Mouse (Mus musculus): ENCODE data around the gene Brd2.

The Brd2 gene

DNA sequence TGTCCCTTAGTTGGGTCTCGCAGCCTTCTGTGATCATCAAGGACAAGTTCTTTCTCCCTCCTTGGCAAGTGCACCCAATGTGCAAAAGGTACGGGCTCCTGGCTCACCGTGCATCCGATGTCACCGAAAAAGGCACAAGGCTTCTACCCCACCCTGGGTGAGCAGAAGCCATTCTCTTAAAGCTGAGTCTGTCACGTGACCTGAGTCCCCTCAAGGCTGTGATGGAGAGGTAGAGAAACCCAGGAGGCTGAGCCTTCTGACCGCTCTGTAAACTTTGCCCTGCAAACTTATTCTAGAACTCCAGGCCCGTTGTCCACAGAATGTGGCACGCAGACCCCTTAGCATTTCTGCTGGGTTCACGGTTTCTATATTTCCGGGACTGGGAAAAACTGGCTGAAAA, 43.4 kb downstream of the Brd2 start:
- DNase-seq: no peak

- no peak for DNase-seq
These were observed 44.3 kb downstream of the Brd2 start for GRCm38 (mm10) chr17:34078148-34078547.

DNA sequence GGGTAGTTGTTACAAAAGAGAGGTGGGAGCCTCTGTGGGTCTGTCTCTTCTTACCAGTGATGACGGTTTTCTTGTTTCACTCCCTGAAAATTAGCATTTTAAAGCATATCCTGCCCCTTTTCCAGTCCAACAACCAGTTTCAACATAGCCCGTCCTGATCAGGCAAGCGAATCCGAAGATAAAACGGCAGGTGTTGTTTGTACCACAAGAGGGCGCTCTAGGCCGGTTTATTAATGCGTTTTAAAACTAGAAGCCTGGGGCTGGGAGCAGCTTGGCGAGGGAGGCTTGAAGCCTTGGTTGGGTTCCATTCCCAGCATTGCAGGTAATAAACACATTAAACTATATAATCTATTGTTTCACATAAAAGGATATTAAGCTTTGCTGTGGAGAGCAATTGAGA, 44.9 kb downstream of the Brd2 start:
- peak; percentile 38 for DNase-seq

DNA sequence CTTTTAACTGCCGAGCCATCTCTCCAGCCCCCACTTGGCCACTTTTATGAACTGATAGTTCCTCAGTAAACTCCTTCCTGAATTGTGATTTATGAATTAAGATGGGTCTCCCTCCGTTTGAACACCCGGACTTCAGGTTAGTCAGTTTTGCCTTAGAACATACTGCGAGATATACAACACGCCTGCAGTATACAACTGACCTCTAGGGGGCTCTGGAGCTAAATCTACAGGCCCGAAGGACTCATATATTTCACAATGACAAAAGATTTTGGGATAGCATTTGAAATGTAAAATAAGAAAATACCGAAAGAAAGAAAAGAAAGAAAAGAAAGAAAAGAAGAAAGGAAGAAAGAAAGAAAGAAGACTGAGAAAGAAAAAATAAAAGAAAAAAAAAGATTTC, 47.2 kb downstream of the Brd2 start:
- DNase-seq: peak; percentile 47

DNA sequence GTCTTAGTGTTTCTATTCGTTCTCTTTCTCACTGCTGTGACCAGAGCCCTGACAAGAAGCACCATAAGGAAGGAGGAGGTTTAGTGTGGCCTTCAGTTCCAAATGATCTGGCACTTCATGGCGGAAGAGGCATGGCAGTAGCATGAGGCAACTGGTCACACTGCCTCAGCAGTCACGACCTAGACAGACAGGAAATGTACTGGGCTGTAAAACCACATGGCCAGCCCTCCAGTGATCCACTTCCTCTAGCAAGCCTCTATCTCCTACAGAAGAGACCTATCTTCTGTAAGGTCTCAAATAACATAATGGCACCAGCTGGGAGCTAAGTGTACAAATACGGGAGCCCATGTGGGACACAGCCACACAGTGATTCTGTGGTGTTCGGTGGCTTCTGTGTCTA, 50.3 kb downstream of the Brd2 start:
- DNase-seq: no peak

- no peak for DNase-seq
These were observed 53.6 kb downstream of the Brd2 start for GRCm38 (mm10) chr17:34068864-34069263.

All from kidney, adult 11 months (tissue).